In the genomic region with DNA sequence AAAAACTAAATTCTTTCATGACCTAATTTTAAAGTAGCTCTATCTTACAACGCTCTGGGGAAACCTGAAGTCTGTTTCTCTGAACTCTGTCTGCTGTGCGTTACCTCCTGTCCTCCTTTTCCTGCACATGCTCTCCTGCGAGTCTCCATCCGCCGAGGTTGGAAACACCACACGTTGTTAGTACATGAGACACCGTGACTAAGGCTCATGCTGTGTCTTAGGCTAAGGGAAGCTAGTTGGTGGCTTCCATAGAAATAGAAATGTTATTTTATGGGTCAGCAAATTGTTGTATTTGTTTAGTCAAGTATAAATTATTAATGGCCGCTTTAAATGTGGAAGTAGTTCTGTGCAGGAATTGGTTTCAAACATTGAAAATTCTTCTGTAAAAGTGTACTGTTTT, we compare ENCODE assay signal across 23 mouse cellular contexts. TPM values are rescaled to one million over a fixed set of nuclear protein-coding genes. Genes with fewer than 3 reads are reported as not detected.
DNase-seq lines count a peak whose midpoint lies in the region; ATAC-seq lines count a peak whose summit lies in the region.
"Had no signal": no experiment of that assay in that cellular context is flagged by ENCODE, and none has a peak within 500 bp of the region (broad histone marks: within the 10 kb centered on the region; RNA-seq: fewer than 3 reads in every experiment).

No protein-coding gene starts in this region.

- ATAC-seq in frontal cortex, adult (ENCODE audit: low TSS enrichment) = peak; percentile 76
- ATAC-seq: activated CD4-positive, CD25-positive, alpha-beta regulatory T cell, adult 4 months; forebrain, embryonic 13.5 days; forebrain, embryonic 15.5 days; forebrain, postnatal 0 days; Patski had no signal

- no peak for DNase-seq in frontal cortex, postnatal 14 days (ENCODE audit: low spot score in 2 of 2)
- DNase-seq in brain, adult 2 months (ENCODE audit: low read depth, low spot score) = peak; percentile 55
- peak; percentile 57 for DNase-seq in retina, postnatal 1 day
- no peak for DNase-seq in spleen, adult 12 weeks (ENCODE audit: low spot score)
- DNase-seq in left cerebral cortex, adult 8-10 months (ENCODE audit: low spot score in 2 of 2) = no peak
- DNase-seq: adrenal gland, adult 8-10 months; adrenal gland, postnatal 14 days; adrenal gland, postnatal 36 days; cerebellum, adult 11 months; cerebellum, adult 9-11 months; cerebellum, postnatal 14 days; cerebellum, postnatal 36 days; embryo, embryonic 11 days; forebrain, postnatal 0 days had no signal

RNA-seq across cellular contexts. Expression of gene A030005L19Rik, which starts 32.9 kb away (rescaled TPM):
- under 1 TPM in 3 of 4 experiments, not detected in 1; 0.73 to 0.96 (median 0.84) TPM for total RNA-seq in left cerebral cortex, adult 8-10 months (2022)
- total RNA-seq: adrenal gland, adult 18-20 months; adrenal gland, postnatal 14 days; common myeloid progenitor, adult 5-6 weeks; forebrain, postnatal 0 days had no signal

RNA-seq across cellular contexts. Expression of gene Agfg1, which starts 40.9 kb away (rescaled TPM):
- 10 to 100 TPM; 59.0 to 69.1 (median 62.1) TPM for total RNA-seq in left cerebral cortex, adult 8-10 months (2022)

RNA-seq across cellular contexts. Expression of gene A030014E15Rik, which starts 44.5 kb away (rescaled TPM):
- total RNA-seq in left cerebral cortex, adult 8-10 months (2022) = not detected
- total RNA-seq: adrenal gland, adult 18-20 months; adrenal gland, adult 8-10 months; adrenal gland, postnatal 14 days; adrenal gland, postnatal 36 days; common myeloid progenitor, adult 5-6 weeks; ES-E14; forebrain, postnatal 0 days; MEL had no signal

RNA-seq across cellular contexts. Expression of gene Gm6217, which starts 51.0 kb away (rescaled TPM):
- total RNA-seq in left cerebral cortex, adult 8-10 months (2022) = not detected
- total RNA-seq: adrenal gland, adult 18-20 months; adrenal gland, adult 8-10 months; adrenal gland, postnatal 14 days; adrenal gland, postnatal 36 days; common myeloid progenitor, adult 5-6 weeks; ES-E14; forebrain, postnatal 0 days; MEL had no signal

Comparison
In these comparisons a context has a peak if more than half of its experiments do, and no peak if none do; other contexts are left out.
1. DNase-seq: peak in brain, adult 2 months (single experiment) and retina, postnatal 1 day (single experiment); none in frontal cortex, postnatal 14 days (0 of 2), spleen, adult 12 weeks (single experiment) and left cerebral cortex, adult 8-10 months (0 of 2).